Mouse (Mus musculus) c-Kit-positive CD71-positive TER-119-positive erythroid progenitor cells, embryonic 14.5 days (primary cell): Measurements from ENCODE around the gene Cdhr5.

Source experiments
- DNase-seq: peaks from one replicate; pipeline ENCODE4 v3.0.0-alpha.2; 2013; ENCODE audit warnings: low spot score

Gene Cdhr5

GRCm38 (mm10) chr7:141222696-141223215 lies 53.8 kb downstream of the Cdhr5 start:
- no peak for DNase-seq

DNA sequence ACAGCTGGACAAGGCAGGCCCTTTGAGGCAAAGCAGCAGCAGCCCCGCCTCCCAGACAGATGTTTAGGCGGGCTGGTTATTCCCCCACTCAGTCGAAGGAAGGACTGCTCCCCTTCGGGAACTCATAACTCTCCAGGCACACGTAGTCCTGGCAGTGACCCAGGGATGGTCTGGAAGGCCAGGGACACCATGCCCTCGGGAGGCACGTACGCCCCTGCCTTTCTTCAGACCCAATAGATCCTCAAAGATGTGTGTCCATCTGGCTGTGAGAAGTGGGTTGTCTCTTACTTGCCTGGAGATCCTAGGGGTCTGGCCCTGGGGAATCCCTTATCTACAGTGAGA lies 54.5 kb downstream of the Cdhr5 start:
- no peak for DNase-seq

GRCm38 (mm10) chr7:141221249-141222125 lies 55.1 kb downstream of the Cdhr5 start:
- DNase-seq, result peak; percentile 98

DNA sequence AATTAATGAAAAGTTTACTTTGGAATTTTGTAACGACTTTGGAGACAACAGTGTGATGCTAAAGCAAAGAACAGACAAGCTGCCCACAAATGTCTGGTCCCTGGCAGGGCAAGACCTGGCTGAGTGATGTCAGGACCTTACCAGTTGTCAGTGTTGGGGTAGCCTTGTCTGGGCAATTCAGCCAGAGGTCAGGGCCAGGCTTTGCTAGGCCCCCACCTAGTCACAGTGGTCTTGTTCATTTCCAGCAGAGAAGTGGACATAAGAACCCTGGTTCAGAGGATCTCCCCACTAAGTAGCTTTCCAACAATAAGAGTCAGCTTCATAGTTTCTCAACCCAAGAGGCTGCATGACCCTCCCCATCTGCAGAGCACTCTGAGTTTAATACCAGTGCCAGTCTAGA lies 56.2 kb downstream of the Cdhr5 start:
- no peak for DNase-seq

DNA sequence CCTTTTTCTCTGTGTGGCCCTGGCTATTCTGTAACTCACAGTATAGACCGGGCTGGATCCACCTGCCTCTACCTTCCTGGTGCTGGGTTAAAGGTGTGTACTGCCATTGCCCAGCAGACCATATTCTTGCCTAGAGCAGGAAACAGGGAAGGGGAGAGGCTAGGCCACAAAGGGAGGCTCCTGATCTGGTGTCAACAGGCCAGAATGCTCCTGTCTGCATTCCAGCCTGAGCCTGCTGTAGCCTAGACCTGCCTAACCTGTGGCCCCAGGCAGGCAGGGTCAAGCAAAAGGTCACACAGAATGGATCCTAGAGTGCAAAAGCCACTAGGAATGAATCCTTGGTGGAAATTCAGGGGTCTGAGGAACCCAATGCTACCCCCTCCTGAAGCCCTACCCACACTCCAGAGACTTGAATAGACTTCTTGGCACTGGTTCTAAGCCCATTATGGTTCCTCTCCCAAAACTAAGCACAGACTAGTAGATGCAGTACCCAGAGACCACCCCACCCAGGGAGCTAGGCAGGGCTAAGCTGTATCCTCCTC lies 57.0 kb downstream of the Cdhr5 start:
- no peak for DNase-seq
